Mouse (Mus musculus): ENCODE measurements around the gene Trp73. TPM values are rescaled to one million over a fixed set of nuclear protein-coding genes. Genes with fewer than 3 reads are reported as not detected.
A peak's percentile ranks its signal among the peaks of the same experiment; 100 is the strongest.

Trp73 gene
- total and polyA plus RNA-seq, 3 experiments: under 0.01 TPM; not detected in 2

DNA sequence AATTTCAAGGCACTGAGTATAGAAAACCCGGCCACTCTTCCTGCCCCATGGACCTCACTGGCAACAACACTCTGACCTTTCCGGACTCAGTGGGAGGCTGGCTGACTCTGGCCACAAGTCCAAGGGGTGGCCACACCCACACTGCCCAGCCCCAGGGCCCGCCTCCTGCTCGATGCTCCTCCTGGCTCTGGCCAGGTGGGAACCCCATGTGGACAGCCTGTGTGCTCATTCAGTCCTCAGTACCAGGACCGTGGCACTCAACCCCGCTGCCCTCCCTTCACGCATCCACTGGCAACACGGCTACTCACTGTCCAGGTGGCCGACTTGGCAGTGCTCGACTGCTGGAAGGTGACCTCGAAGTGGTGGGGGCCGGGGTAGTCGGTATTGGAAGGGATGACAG is 59.0 kb downstream of the Trp73 start:
- Histone ChIP-seq H3K4me1 (ENCODE audit: insufficient read depth, low read depth, low read length) (no peaks in the 10 kb centered on the region), H3K4me3 (ENCODE audit: low read depth, low read length) (no peak overlapping the region; the same call in 1 of the 2 replicates), H3K9me3 (replicated peaks) (peaks cover 62% of the 10 kb centered on the region), H3K27me3 (ENCODE audit: insufficient read depth, low read length) (no peaks in the 10 kb centered on the region), H3K36me3 (replicated peaks) (no peaks in the 10 kb centered on the region)
- no peak for DNase-seq (ENCODE audit: low spot score)
- ATAC-seq (ENCODE audit: extremely low read depth, insufficient number of reproducible peaks, low FRiP score, poor library complexity, severe bottlenecking): no peak
- TF ChIP-seq POLR2AphosphoS5 (IDR thresholded peaks at IDR 0.05; ENCODE audit: insufficient replicate concordance, low read depth, low read length): no peak
- no peak for TF ChIP-seq GATA1 (IDR thresholded peaks at IDR 0.05; ENCODE audit: borderline replicate concordance, low read length)
- TF ChIP-seq TAL1 (conservative IDR thresholded peaks at IDR 0.05; ENCODE audit: low read depth, low read length): no peak
- TF ChIP-seq GATA2 (IDR thresholded peaks at IDR 0.05; ENCODE audit: borderline replicate concordance, low read depth, low read length): no peak

DNA sequence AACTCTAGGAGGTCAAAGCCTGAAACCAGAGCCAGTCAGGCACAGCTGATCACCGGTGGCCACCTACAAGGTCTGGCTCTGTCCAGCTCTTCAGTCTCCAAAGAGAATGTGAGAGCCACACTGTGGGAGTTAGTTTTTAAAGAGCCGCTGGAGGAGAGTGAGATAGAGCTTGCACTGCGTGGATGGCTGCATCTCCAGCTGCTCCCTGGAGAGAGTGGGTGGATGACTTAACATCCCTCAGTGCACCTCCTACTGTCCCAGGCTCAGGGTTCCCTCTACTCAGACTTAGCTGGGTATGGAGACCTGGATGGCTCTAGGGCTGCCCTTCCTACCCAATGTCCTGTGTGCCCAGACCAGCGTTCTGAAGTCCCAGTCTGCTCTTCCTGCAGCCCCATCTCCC is 59.8 kb downstream of the Trp73 start:
- Histone ChIP-seq H3K36me3 (replicated peaks) (no peaks in the 10 kb centered on the region), H3K4me1 (ENCODE audit: insufficient read depth, low read depth, low read length) (no peaks in the 10 kb centered on the region), H3K4me3 (ENCODE audit: low read depth, low read length) (no peak overlapping the region), H3K27me3 (ENCODE audit: insufficient read depth, low read length) (no peaks in the 10 kb centered on the region), H3K9me3 (replicated peaks) (peaks cover 66% of the 10 kb centered on the region)
- no peak for ATAC-seq (ENCODE audit: extremely low read depth, insufficient number of reproducible peaks, low FRiP score, poor library complexity, severe bottlenecking)
- TF ChIP-seq GATA2 (IDR thresholded peaks at IDR 0.05; ENCODE audit: borderline replicate concordance, low read depth, low read length): no peak
- no peak for TF ChIP-seq CTCF (IDR thresholded peaks at IDR 0.05; ENCODE audit: low read depth, low read length)
- no peak for TF ChIP-seq GATA1 (IDR thresholded peaks at IDR 0.05; ENCODE audit: borderline replicate concordance, low read length)
- TF ChIP-seq POLR2AphosphoS5 (IDR thresholded peaks at IDR 0.05; ENCODE audit: insufficient replicate concordance, low read depth, low read length): no peak
- TF ChIP-seq TAL1 (conservative IDR thresholded peaks at IDR 0.05; ENCODE audit: low read depth, low read length): no peak
- no peak for DNase-seq (ENCODE audit: low spot score)

DNA sequence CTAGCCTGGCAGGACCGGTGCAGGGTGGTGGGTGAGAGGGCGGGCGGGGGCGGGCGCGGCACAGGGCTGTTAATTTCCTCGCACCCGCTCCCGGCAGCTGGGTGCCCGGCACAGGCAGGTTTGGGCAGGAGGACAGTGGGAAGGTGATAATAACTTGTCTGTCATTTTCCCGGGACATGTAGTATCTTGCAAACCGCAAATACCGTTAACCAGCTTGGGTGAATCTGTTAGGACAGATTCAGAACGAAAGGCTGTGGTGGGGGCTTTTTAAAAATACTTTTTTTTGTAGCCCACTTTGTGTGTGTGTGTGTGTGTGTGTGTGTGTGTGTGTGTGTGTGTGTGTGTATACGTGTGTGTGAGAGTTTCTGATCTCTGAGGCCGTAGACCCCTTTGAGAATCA is 68.1 kb downstream of the Trp73 start:
- no peak for ATAC-seq (ENCODE audit: extremely low read depth, insufficient number of reproducible peaks, low FRiP score, poor library complexity, severe bottlenecking)
- peaks cover 16% of the 10 kb centered on the region for H3K9me3 ChIP-seq (replicated peaks)
- H3K27me3 ChIP-seq (ENCODE audit: insufficient read depth, low read length): peaks cover 1% of the 10 kb centered on the region; the same call in 1 of the 2 replicates
- no peak overlapping the region for H3K4me3 ChIP-seq (ENCODE audit: low read depth, low read length)
- H3K4me1 ChIP-seq (ENCODE audit: insufficient read depth, low read depth, low read length): no peaks in the 10 kb centered on the region
- no peak for DNase-seq (ENCODE audit: low spot score)
- no peak for TF ChIP-seq GATA1 (IDR thresholded peaks at IDR 0.05; ENCODE audit: borderline replicate concordance, low read length)
- no peak for TF ChIP-seq CTCF (IDR thresholded peaks at IDR 0.05; ENCODE audit: low read depth, low read length)
- TF ChIP-seq POLR2AphosphoS5 (IDR thresholded peaks at IDR 0.05; ENCODE audit: insufficient replicate concordance, low read depth, low read length): no peak
- TF ChIP-seq TAL1 (conservative IDR thresholded peaks at IDR 0.05; ENCODE audit: low read depth, low read length): no peak
- TF ChIP-seq GATA2 (IDR thresholded peaks at IDR 0.05; ENCODE audit: borderline replicate concordance, low read depth, low read length): no peak
- no peaks in the 10 kb centered on the region for H3K36me3 ChIP-seq (replicated peaks)

DNA sequence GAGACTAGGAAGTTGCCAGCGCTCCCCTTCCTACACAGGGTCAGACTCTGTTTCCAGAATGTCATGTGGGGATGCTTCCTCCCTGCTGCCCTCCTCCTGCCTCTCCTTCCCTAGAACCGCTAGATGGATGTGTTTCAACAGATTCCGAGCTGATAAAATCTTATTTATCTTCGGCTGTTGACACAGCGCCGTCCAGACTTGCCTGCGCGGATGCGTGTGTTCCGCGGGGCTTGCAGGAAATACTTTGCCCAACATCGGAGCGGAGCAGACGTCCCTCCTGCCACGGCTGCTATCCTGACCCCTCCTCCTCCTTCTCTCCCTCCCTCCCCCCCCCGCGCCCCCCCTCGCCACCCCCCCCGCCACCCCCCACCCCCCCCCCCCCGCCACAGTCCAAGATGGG is 68.5 kb downstream of the Trp73 start:
- Histone ChIP-seq H3K4me3 (ENCODE audit: low read depth, low read length) (no peak overlapping the region), H3K4me1 (ENCODE audit: insufficient read depth, low read depth, low read length) (no peaks in the 10 kb centered on the region), H3K36me3 (replicated peaks) (no peaks in the 10 kb centered on the region), H3K9me3 (replicated peaks) (peaks cover 16% of the 10 kb centered on the region), H3K27me3 (ENCODE audit: insufficient read depth, low read length) (peaks cover 4% of the 10 kb centered on the region; the same call in 1 of the 2 replicates)
- DNase-seq (ENCODE audit: low spot score) (no peak), ATAC-seq (ENCODE audit: extremely low read depth, insufficient number of reproducible peaks, low FRiP score, poor library complexity, severe bottlenecking) (no peak)
- TF ChIP-seq GATA2 (IDR thresholded peaks at IDR 0.05; ENCODE audit: borderline replicate concordance, low read depth, low read length): no peak
- TF ChIP-seq TAL1 (conservative IDR thresholded peaks at IDR 0.05; ENCODE audit: low read depth, low read length): no peak
- no peak for TF ChIP-seq CTCF (IDR thresholded peaks at IDR 0.05; ENCODE audit: low read depth, low read length)
- TF ChIP-seq POLR2AphosphoS5 (IDR thresholded peaks at IDR 0.05; ENCODE audit: insufficient replicate concordance, low read depth, low read length): no peak
- no peak for TF ChIP-seq GATA1 (IDR thresholded peaks at IDR 0.05; ENCODE audit: borderline replicate concordance, low read length)

DNA sequence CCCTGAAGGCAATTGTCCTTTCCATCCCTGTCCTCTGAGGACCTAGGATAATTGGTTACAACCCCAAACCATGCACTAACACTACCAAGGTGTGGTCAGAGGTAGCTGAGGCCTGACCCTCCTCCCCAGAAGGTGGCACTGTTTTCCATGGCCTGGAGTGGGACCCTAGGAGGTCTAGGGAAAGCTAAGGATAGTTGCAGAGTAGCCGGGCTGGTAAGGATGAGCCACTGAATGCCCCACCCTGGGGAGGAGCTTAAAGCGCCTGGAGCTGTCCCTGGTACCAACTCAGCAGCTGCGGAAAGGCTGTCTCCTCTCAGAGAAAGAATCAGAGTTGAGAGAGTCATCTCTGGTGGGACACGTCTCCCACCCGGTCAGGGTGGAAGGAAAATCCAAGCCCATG is 69.1 kb downstream of the Trp73 start:
- H3K36me3 ChIP-seq (replicated peaks): no peaks in the 10 kb centered on the region
- DNase-seq (ENCODE audit: low spot score) (no peak), ATAC-seq (ENCODE audit: extremely low read depth, insufficient number of reproducible peaks, low FRiP score, poor library complexity, severe bottlenecking) (no peak)
- no peaks in the 10 kb centered on the region for H3K4me1 ChIP-seq (ENCODE audit: insufficient read depth, low read depth, low read length)
- H3K4me3 ChIP-seq (ENCODE audit: low read depth, low read length): no peak overlapping the region
- no peak for TF ChIP-seq POLR2AphosphoS5 (IDR thresholded peaks at IDR 0.05; ENCODE audit: insufficient replicate concordance, low read depth, low read length)
- no peak for TF ChIP-seq GATA2 (IDR thresholded peaks at IDR 0.05; ENCODE audit: borderline replicate concordance, low read depth, low read length)
- H3K27me3 ChIP-seq (ENCODE audit: insufficient read depth, low read length): peaks cover 6% of the 10 kb centered on the region; the same call in 1 of the 2 replicates
- peaks cover 16% of the 10 kb centered on the region for H3K9me3 ChIP-seq (replicated peaks)

DNA sequence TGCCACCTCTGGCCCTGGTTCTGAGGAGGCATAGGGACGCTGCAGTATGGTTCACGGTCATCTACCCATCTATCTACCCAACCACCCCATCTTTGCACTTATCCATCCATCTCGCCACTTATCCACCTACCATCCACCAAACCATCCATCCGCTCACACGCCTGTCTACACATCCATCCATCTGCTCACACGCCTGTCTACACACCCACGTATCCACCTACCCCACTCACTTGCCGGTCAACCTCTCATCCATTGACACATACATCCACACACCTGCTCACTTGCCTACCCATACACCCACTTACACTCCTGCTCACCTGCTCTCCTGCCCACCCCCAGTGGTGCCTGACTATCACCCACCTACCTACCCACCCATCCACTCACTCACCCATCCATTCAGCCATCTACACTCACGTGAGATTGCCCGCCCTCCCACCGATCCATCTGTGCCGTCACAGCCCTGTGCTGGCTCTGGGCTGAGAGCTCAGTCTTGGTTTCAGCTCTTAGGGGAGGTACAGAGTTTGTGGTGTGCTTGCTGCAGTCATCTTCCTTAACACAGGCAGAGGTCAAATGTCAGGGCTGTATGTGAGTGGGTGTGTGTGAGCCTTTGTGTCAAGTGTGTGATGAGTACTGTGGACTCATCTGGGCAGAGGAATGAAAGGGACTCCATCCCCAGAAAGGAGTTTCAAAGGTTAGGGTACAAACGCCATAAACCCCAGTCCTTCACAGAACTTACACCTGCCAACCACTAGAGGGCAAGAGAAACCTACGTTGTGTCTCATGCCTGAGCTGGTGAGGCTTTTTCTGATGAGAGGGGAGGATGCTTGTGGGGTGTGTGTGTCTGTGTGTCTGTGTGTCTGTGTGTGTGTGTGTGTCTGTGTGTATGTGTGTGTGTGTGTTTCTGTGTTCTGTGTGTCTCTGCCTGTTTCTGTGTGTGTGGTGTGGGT is 74.9 kb downstream of the Trp73 start:
- Histone ChIP-seq H3K4me1 (ENCODE audit: insufficient read depth, low read depth, low read length) (0 out of 2 replicates have a peak, but pooled peaks cover 2% of the 10 kb centered on the region), H3K9me3 (replicated peaks) (no peaks in the 10 kb centered on the region), H3K4me3 (ENCODE audit: low read depth, low read length) (no peak overlapping the region), H3K27me3 (ENCODE audit: insufficient read depth, low read length) (peaks cover 12% of the 10 kb centered on the region; the same call in 1 of the 2 replicates), H3K36me3 (replicated peaks) (no peaks in the 10 kb centered on the region)
- TF ChIP-seq GATA1 (IDR thresholded peaks at IDR 0.05; ENCODE audit: borderline replicate concordance, low read length) (no peak), CTCF (IDR thresholded peaks at IDR 0.05; ENCODE audit: low read depth, low read length) (peak; percentile 81)
- peak; percentile 51 for DNase-seq (ENCODE audit: low spot score)
- peak; percentile 69 for ATAC-seq (ENCODE audit: extremely low read depth, insufficient number of reproducible peaks, low FRiP score, poor library complexity, severe bottlenecking)
